Mouse (Mus musculus) CH12.LX (cell line): Measurements from ENCODE around the gene Prickle2. TPM values are rescaled to one million over a fixed set of nuclear protein-coding genes. Genes with fewer than 3 reads are reported as not detected.

Experiments used
- DNase-seq: peaks from one replicate; pipeline ENCODE4 v3.0.0-alpha.2; 2013; ENCODE audit errors: extremely low read depth
- H3K27ac ChIP-seq: 2 replicates; pipeline ENCODE4 v1.5.1; 2012; ENCODE audit warnings: low read depth, mild to moderate bottlenecking, control low read depth, moderate library complexity; ENCODE audit not compliant: insufficient read depth
- H3K27me3 ChIP-seq: replicated peaks from 2 replicates; pipeline ENCODE3; 2012; ENCODE audit warnings: inconsistent platforms
- H3K36me3 ChIP-seq, 2 experiments: replicated peaks in 1 of 2; 2 replicates each; pipeline versions ENCODE3 to v1.6.1; 2012; ENCODE audit warnings: inconsistent platforms in 1 of 2, low read length in 1 of 2, mild to moderate bottlenecking in 1 of 2, mixed read lengths in 1 of 2, moderate library complexity in 1 of 2; ENCODE audit not compliant: control insufficient read depth in 1 of 2, insufficient read depth in 1 of 2
- H3K4me1 ChIP-seq, 2 experiments: 2 replicates each; pipeline ENCODE4 v1.6.1; 2012; ENCODE audit warnings: inconsistent platforms in 1 of 2, moderate library complexity in 1 of 2; ENCODE audit not compliant: insufficient read depth in 2 of 2, control insufficient read depth in 1 of 2
- H3K4me2 ChIP-seq: 2 replicates; pipeline ENCODE4 v1.6.1; 2012; ENCODE audit warnings: low read depth, mild to moderate bottlenecking, control low read depth; ENCODE audit not compliant: poor library complexity, insufficient read depth, severe bottlenecking
- H3K4me3 ChIP-seq, 3 experiments: fragments of 150-350 bp in 1 of 3; sonication (generic) in 1 of 3; replicated peaks in 1 of 3; 2 replicates each; pipeline versions ENCODE3 to v1.5.1; 2011 to 2012; ENCODE audit warnings: low read depth in 2 of 3, low read length in 2 of 3, mild to moderate bottlenecking in 2 of 3, moderate library complexity in 2 of 3, control low read depth in 1 of 3, improper control_type of control experiment in 1 of 3, inconsistent platforms in 1 of 3, mixed read lengths in 1 of 3; ENCODE audit not compliant: poor library complexity in 1 of 3
- H3K79me2 ChIP-seq: replicated peaks from 2 replicates; pipeline ENCODE4 v1.6.1; 2012; ENCODE audit warnings: mild to moderate bottlenecking, moderate library complexity; ENCODE audit not compliant: control insufficient read depth, poor library complexity, insufficient read depth, severe bottlenecking; ENCODE audit errors: extremely low read depth
- H3K9ac ChIP-seq: 2 replicates; pipeline ENCODE4 v1.6.1; 2012; ENCODE audit warnings: low read depth, mild to moderate bottlenecking, control low read depth, moderate library complexity; ENCODE audit not compliant: insufficient read depth
- H3K9me3 ChIP-seq: replicated peaks from 2 replicates; pipeline ENCODE3; 2012; ENCODE audit warnings: low read length, inconsistent platforms, mixed read lengths
- BHLHE40 ChIP-seq: IDR thresholded peaks from 2 replicates; pipeline ENCODE4 v1.6.1; 2011; ENCODE audit warnings: mild to moderate bottlenecking, low read depth, low read length, improper control_type of control experiment
- CHD1 ChIP-seq: IDR thresholded peaks from 2 replicates; pipeline ENCODE4 v1.6.1; 2012; ENCODE audit warnings: low read depth, low read length, improper control_type of control experiment, inconsistent platforms
- CHD2 ChIP-seq: IDR thresholded peaks from 2 replicates; pipeline ENCODE4 v1.6.1; 2011; ENCODE audit warnings: low read length, improper control_type of control experiment
- CTCF ChIP-seq, 2 experiments: IDR thresholded peaks in 1 of 2; conservative IDR thresholded peaks in 1 of 2; 2 replicates each; pipeline ENCODE4 v1.5.1; 2011 to 2012; ENCODE audit warnings: low read depth in 2 of 2, low read length in 2 of 2, improper control_type of control experiment in 1 of 2, inconsistent platforms in 1 of 2, mild to moderate bottlenecking in 1 of 2, moderate library complexity in 1 of 2
- E2F4 ChIP-seq: IDR thresholded peaks from 2 replicates; pipeline ENCODE4 v1.6.1; 2011; ENCODE audit warnings: low read depth, low read length, improper control_type of control experiment; ENCODE audit not compliant: insufficient replicate concordance
- ELF1 ChIP-seq: IDR thresholded peaks from 2 replicates; pipeline ENCODE4 v1.6.1; 2014; ENCODE audit warnings: low read depth, mild to moderate bottlenecking, inconsistent platforms, low read length, improper control_type of control experiment
- ETS1 ChIP-seq: conservative IDR thresholded peaks from 2 replicates; pipeline ENCODE4 v1.6.1; 2012; ENCODE audit warnings: low read depth, mild to moderate bottlenecking, inconsistent platforms, low read length, improper control_type of control experiment, moderate library complexity
- HCFC1 ChIP-seq: IDR thresholded peaks from 2 replicates; pipeline ENCODE4 v1.6.1; 2012; ENCODE audit warnings: low read depth, mild to moderate bottlenecking, inconsistent platforms, low read length, improper control_type of control experiment
- IRF4 ChIP-seq: IDR thresholded peaks from 2 replicates; pipeline ENCODE4 v1.6.1; 2014; ENCODE audit warnings: low read depth, mild to moderate bottlenecking, inconsistent platforms, low read length, improper control_type of control experiment
- JUND ChIP-seq: conservative IDR thresholded peaks from 2 replicates; pipeline ENCODE4 v1.6.1; 2011; ENCODE audit warnings: low read depth, low read length, improper control_type of control experiment
- MAFK ChIP-seq: IDR thresholded peaks from 2 replicates; pipeline ENCODE4 v1.6.1; 2011; ENCODE audit warnings: low read length, improper control_type of control experiment; ENCODE audit not compliant: insufficient replicate concordance
- MXI1 ChIP-seq: IDR thresholded peaks from 2 replicates; pipeline ENCODE4 v1.6.1; 2011; ENCODE audit warnings: mild to moderate bottlenecking, low read depth, low read length, improper control_type of control experiment
- NELFE ChIP-seq: IDR thresholded peaks from 2 replicates; pipeline ENCODE4 v1.6.1; 2011; ENCODE audit warnings: low read depth, low read length, improper control_type of control experiment
- NRF1 ChIP-seq: IDR thresholded peaks from 2 replicates; pipeline ENCODE4 v1.6.1; 2014; ENCODE audit warnings: low read depth, mild to moderate bottlenecking, inconsistent platforms, low read length, improper control_type of control experiment, moderate library complexity
- POLR2A ChIP-seq: IDR thresholded peaks from 2 replicates; pipeline ENCODE4 v1.6.1; 2011; ENCODE audit warnings: low read depth, mild to moderate bottlenecking, improper control_type of control experiment, low read length
- POLR2AphosphoS2 ChIP-seq: IDR thresholded peaks from 2 replicates; pipeline ENCODE4 v1.6.1; 2011; ENCODE audit warnings: low read depth, low read length, improper control_type of control experiment
- RAD21 ChIP-seq: IDR thresholded peaks from 2 replicates; pipeline ENCODE4 v1.6.1; 2011; ENCODE audit warnings: low read depth, mild to moderate bottlenecking, low read length, improper control_type of control experiment, moderate library complexity
- SMC3 ChIP-seq: IDR thresholded peaks from 2 replicates; pipeline ENCODE4 v1.6.1; 2011; ENCODE audit warnings: low read depth, low read length, improper control_type of control experiment
- TBP ChIP-seq: conservative IDR thresholded peaks from 2 replicates; pipeline ENCODE4 v1.6.1; 2011; ENCODE audit warnings: low read depth, low read length, improper control_type of control experiment
- TCF12 ChIP-seq: IDR thresholded peaks from 2 replicates; pipeline ENCODE4 v1.6.1; 2014; ENCODE audit warnings: low read depth, mild to moderate bottlenecking, inconsistent platforms, low read length, improper control_type of control experiment
- UBTF ChIP-seq: IDR thresholded peaks from 2 replicates; pipeline ENCODE4 v1.6.1; 2012; ENCODE audit warnings: low read depth, mild to moderate bottlenecking, inconsistent platforms, low read length, improper control_type of control experiment, moderate library complexity
- USF2 ChIP-seq: conservative IDR thresholded peaks from 2 replicates; pipeline ENCODE4 v1.6.1; 2011; ENCODE audit warnings: low read depth, low read length, improper control_type of control experiment
- ZKSCAN1 ChIP-seq: IDR thresholded peaks from 2 replicates; pipeline ENCODE4 v1.6.1; 2012; ENCODE audit warnings: low read depth, inconsistent platforms, low read length, improper control_type of control experiment, borderline replicate concordance
- ZMIZ1 ChIP-seq: IDR thresholded peaks from 2 replicates; pipeline ENCODE4 v1.6.1; 2012; ENCODE audit warnings: low read depth, mild to moderate bottlenecking, inconsistent platforms, low read length, improper control_type of control experiment
- ZNF384 ChIP-seq: IDR thresholded peaks from 2 replicates; pipeline ENCODE4 v1.6.1; 2012; ENCODE audit warnings: low read depth, low read length, improper control_type of control experiment, inconsistent platforms
- dilution Hi-C: fragments of 300-500 bp; cut with MboI; formaldehyde crosslinking; loops from 2 replicates; pipeline ENCODE4 v1.14.3; 2020; ENCODE audit warnings: low sequenced_read_pairs; ENCODE audit not compliant: extremely low pct_unique_long_range_greater_than_20kb, extremely low pct_ligation_motif_present
- in situ Hi-C: fragments of 300-500 bp; cut with MboI; formaldehyde crosslinking; loops from 3 replicates; pipeline ENCODE4 v1.14.3; 2019; ENCODE audit warnings: low sequenced_read_pairs, low pct_ligation_motif_present, low pct_unique_long_range_greater_than_20kb, mixed read lengths
- polyA plus RNA-seq: library from polyadenylated mRNA; unstranded; fragments of >175 nt; gene quantifications from 2 replicates; pipeline ENCODE4 v1.2.1, GENCODE M21; 2012; ENCODE audit warnings: low read depth; ENCODE audit not compliant: insufficient read length
- total RNA-seq, 2 experiments: library from RNA; depleted of rRNA; stranded (reverse); fragments of 300-350 nt in 1 of 2; fragments of >200 nt in 1 of 2; gene quantifications; 2 replicates each; pipeline ENCODE4 v1.2.3; 2012 to 2014

Prickle2 gene
- total and polyA plus RNA-seq, 3 experiments = not detected

DNA sequence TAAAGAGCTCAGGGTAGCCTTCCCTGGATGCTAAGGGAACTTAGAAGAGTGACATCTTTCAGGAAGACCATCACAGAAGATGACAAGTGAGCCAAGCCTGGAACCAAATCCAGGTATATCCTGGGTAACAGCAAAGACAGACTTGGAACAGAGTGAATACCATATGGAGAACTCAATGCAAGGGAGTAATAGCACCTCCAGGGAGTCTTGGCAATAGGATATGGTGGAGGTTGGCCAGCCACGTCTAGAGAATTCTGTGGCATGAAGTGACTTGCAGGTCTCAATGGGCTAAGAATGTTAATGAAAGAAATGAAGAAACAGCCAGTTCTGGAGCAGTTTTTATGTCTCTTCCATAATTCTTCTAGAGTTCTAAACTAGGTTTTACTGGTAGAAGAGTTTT lies 63.0 kb downstream of the Prickle2 start:
- no peak overlapping the region for H3K27ac ChIP-seq
- H3K36me3 ChIP-seq = no peaks in the 10 kb centered on the region
- dilution Hi-C loops = no loop called here
- no peak for DNase-seq
- H3K4me3 ChIP-seq = no peak overlapping the region
- no peak for TF ChIP-seq ZKSCAN1
- no peak for TF ChIP-seq RAD21
- TF ChIP-seq SMC3 = no peak
- no peak for TF ChIP-seq NRF1
- no peak for TF ChIP-seq TCF12
- no peak for TF ChIP-seq CTCF (conservative IDR thresholded peaks at IDR 0.05 in 1 of 2, IDR thresholded peaks at IDR 0.05 in 1 of 2; ENCODE audit: low read depth in 2 of 2, low read length in 2 of 2)
- no peak for TF ChIP-seq POLR2A
- TF ChIP-seq NELFE = no peak
- TF ChIP-seq CHD1 = no peak
- no peak for TF ChIP-seq E2F4
- no peak for TF ChIP-seq USF2
- TF ChIP-seq MXI1 = no peak
- no peak for TF ChIP-seq JUND
- no peak for TF ChIP-seq BHLHE40
- no peak for TF ChIP-seq ETS1
- no peak for TF ChIP-seq POLR2AphosphoS2
- no peak overlapping the region for H3K9ac ChIP-seq
- no peaks in the 10 kb centered on the region for H3K79me2 ChIP-seq
- H3K4me1 ChIP-seq = no peaks in the 10 kb centered on the region
- no peak overlapping the region for H3K4me2 ChIP-seq
- peaks cover 41% of the 10 kb centered on the region for H3K9me3 ChIP-seq
- in situ Hi-C loops = no loop called here
- H3K27me3 ChIP-seq = no peaks in the 10 kb centered on the region

DNA sequence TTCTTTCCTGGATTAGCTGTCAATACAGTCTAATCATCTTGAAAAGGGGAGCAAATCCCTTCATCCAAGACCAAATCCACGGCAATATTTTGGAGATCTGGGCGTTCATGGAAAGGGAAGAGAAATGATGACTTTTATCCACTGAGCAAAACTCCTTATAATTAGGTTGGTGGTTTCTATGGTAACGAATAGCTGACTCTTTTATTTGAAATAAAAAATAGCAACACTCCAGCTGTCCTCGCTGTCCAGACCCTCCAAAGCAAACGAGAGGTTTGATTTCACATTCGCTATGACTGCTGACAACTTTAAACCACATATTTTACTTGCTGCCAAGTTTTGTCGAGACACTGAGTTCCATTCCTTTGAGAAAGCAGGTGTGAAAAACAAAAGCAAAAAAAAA lies 64.0 kb downstream of the Prickle2 start:
- Histone ChIP-seq H3K4me2 (no peak overlapping the region), H3K9me3 (peaks cover 37% of the 10 kb centered on the region), H3K9ac (no peak overlapping the region), H3K36me3 (no peaks in the 10 kb centered on the region), H3K4me3 (no peak overlapping the region), H3K79me2 (no peaks in the 10 kb centered on the region), H3K27ac (no peak overlapping the region), H3K4me1 (no peaks in the 10 kb centered on the region)
- in situ Hi-C loops (no loop called here), dilution Hi-C loops (no loop called here)
- DNase-seq = no peak
- TF ChIP-seq IRF4 = no peak
- TF ChIP-seq, all 38 proteins: peak for 0
- no peaks in the 10 kb centered on the region for H3K27me3 ChIP-seq

DNA sequence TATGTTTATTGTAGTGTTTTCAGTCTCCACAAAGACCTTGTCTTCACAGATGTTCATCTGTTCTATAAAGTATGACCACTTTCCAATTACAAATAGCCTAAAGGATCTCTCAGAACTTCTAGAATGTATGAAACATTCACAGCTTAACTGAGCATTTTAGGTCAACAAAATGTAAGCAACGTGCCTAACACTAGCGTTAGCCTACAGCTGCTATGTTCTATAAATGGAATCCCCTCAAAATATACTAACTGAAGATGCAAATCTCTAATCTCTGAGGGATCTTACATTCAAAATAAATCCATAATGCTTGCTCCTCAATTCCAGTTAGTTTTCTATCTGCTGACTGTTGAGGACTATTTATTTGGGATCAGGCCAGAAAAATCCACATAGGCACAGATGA lies 65.1 kb downstream of the Prickle2 start:
- Histone ChIP-seq H3K4me2 (no peak overlapping the region), H3K27ac (no peak overlapping the region), H3K9ac (no peak overlapping the region), H3K79me2 (no peaks in the 10 kb centered on the region), H3K9me3 (peaks cover 38% of the 10 kb centered on the region), H3K36me3 (no peaks in the 10 kb centered on the region), H3K4me1 (no peaks in the 10 kb centered on the region), H3K4me3 (no peak overlapping the region), H3K27me3 (no peaks in the 10 kb centered on the region)
- dilution Hi-C loops = no loop called here
- DNase-seq = no peak
- TF ChIP-seq UBTF (no peak), ELF1 (no peak), CHD1 (no peak), USF2 (no peak), ZKSCAN1 (no peak), SMC3 (no peak), ETS1 (no peak), TBP (no peak), ZNF384 (no peak), ZMIZ1 (no peak), CHD2 (no peak), HCFC1 (no peak), MAFK (no peak)
- in situ Hi-C loops = no loop called here
